Mouse (Mus musculus) adrenal gland, adult 18-20 months (tissue): Measurements from ENCODE around the gene Pou2f2. TPM values are rescaled to one million over a fixed set of nuclear protein-coding genes. Genes with fewer than 3 reads are reported as not detected.

Experiments
- DNase-seq, 2 experiments: peaks; one replicate each; pipeline ENCODE4 v3.0.0; 2021 to 2022; ENCODE audit warnings: low spot score in 2 of 2
- total RNA-seq, 2 experiments: library from RNA; stranded (reverse); gene quantifications; 1 replicate in 1 of 2; 2 replicates in 1 of 2; pipeline ENCODE4 v1.2.3; 2021

Pou2f2 gene
- total RNA-seq, 2 experiments from 2014 or later = 0.56 to 0.61 TPM

- DNase-seq = no peak
Measured at GRCm38 (mm10) chr7:25109355-25109754, 70.2 kb downstream of the Pou2f2 start.

DNA sequence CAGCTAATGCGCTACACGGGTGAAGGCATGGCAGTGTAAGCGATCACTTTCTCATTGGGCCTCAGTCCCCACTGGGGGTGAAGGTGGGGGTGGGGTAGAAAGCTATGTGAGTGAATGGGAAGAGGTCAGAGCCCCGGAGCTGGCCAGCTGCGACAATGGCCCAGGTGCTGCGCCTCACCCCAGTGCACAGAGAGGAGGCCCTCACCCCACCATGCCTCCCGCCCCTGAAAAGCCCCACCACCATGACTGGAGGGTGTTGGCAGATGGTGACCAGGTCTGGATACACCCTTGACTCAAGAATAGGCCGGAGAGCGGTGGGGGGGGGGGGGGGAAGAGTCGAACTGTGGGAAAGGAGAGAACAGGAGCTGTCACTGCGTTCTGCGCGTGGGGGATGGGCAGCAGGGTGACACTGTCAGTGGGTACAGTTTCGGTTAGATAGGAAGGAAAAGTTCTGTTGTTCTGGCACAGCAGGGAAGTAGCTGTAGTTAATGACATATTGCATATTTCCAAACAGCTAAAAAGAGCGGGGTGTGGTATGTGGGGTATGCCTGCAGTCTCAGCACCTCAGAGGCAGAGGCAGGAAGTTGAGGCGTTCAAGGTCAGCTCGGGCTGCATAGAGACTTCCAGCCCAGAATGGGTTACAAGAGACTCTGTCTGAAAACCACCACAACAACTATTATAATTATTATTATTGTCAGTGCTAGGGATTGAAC, 72.6 kb downstream of the Pou2f2 start:
- no peak for DNase-seq

- peak; percentile 77 to 78 for DNase-seq
Measured at GRCm38 (mm10) chr7:25105411-25106160, 73.9 kb downstream of the Pou2f2 start.

DNA sequence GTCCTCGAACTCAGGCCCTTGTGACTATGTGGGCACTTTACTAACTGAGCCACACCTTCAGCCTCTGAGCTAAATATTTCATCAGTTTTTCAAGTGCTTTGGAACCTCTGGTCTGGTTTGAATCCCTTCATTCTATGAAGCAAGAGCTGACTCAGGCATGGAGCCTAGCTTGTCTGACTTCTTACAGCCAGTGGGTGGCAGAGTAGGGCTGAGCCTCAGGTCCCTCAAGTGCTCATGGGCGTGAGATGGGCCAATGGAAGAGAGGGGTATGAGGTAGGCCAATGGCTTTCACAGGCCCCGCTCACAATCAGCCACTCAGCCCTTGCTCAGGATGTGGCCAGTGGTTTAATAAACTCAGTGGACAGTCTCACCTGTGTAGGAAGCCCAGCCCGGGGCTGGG, 79.9 kb downstream of the Pou2f2 start:
- DNase-seq = no peak

DNA sequence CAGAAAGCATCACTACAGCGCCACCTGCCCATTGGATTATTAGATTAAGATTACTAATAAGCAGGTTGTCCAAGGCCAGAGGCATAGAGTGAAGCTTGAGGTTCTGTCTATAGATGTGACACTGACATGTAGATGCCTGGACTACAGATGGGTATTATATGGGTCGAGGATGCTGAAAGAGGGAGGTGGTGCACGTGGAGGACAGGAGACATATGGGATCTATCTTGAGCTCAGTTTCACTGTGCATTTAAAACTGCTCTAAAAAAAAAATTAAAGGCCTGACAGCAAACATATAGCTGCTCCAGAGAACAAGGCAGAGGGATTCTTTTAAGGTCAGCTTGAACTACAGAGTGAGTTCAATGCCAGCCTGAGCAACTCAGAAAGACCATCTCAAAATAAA, 81.4 kb downstream of the Pou2f2 start:
- DNase-seq = no peak

GRCm38 (mm10) chr7:25089875-25090274, 89.7 kb downstream of the Pou2f2 start:
- no peak for DNase-seq

DNA sequence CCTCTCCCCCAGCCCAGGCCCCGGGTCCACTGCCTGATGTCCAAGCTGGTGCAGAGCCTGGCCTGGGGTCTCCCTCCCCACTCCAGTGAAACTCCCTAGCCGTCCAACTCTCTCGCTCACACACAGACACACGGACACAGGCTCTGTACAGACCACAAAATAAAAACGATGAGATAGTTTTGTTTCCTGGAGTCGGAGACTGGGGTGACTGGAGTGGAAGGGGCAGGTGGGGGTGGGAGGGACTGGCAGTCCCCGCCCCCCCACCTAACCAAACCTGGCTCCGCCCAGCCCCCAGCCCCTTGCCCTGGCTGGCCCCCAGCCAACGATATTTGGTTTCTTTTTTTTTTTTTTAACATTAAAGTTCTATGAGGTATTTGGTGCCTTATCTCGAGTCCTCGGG, 90.6 kb downstream of the Pou2f2 start:
- DNase-seq = no peak

GRCm38 (mm10) chr7:25088531-25088930, 91.0 kb downstream of the Pou2f2 start:
- DNase-seq = no peak

DNA sequence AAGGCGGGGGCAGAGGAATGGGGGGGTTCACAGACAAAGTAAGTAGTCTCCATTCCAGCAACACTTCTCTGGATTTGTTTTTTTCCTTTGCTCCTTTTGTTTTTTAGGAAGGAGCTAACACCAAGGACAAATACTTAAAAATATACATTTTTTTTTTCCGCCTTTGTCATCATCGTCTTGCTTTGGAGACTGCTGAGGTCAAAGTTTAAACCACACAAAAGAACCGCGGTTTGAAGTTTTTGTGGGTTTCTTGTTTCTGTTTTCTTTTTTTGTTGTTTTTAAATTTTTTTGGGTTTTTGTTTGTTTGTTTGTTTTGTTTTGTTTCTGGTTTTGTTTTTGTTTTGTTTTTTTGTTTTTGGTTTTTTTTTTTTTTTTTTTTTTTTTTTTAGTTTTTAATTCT, 91.6 kb downstream of the Pou2f2 start:
- no peak for DNase-seq

DNA sequence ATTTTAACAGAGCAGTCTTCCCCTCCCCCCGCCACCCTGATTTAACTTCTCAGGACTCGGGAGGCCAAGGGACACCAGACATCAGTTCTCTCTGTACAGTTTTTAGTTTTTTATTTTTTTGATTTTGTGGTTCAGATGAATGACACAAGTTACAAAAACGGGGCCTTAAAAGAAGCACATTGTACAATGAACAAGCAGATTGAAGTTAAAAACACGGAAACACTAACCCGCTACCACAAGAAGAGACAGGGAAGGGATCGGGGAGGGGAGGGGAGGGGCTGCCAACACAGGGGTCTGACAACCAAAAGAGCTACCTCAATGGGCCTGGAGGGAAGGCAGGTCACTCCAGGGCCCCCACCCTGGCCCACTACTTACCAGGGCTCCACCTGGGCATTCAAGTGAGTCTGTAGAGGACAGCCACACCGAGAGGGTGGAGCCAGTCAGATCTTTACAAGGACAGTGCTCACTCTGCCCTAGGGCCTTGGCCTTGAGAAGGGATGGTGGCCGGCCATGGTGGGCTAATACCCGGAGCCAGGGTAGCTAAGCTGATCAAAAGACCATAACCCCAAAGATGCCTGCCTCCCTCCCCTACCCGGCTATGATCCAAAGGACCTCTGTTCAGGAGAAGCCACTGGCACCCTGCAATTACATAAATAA, 92.1 kb downstream of the Pou2f2 start:
- no peak for DNase-seq

GRCm38 (mm10) chr7:25086656-25087055, 92.9 kb downstream of the Pou2f2 start:
- DNase-seq = no peak

- DNase-seq = no peak
Measured at GRCm38 (mm10) chr7:25084621-25085020, 94.9 kb downstream of the Pou2f2 start.

GRCm38 (mm10) chr7:25082510-25082909, 97.0 kb downstream of the Pou2f2 start:
- no peak for DNase-seq

- no peak for DNase-seq
Measured at GRCm38 (mm10) chr7:25080431-25080830, 99.1 kb downstream of the Pou2f2 start.

GRCm38 (mm10) chr7:25079496-25080026, 100.0 kb downstream of the Pou2f2 start:
- DNase-seq = no peak

DNA sequence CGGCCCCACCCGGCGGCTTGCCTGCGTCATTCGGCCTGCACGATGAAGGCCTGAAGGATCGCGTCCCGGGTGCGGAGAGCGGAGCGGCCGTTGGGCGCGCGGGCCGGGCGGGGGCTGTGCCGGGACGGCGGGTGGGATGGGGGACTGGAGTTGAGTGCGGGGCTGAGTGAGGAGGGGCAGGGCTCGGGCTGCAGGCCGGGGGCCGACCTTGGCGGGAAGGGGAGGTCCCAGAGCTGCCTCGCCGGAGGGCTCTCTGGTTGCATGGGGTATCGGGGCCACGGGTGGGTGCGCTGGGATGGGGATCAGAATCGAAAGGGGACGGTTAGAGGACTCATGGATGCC, 102.1 kb downstream of the Pou2f2 start:
- DNase-seq = no peak

- DNase-seq = peak; percentile 90 to 92
Measured at GRCm38 (mm10) chr7:25076663-25077413, 102.7 kb downstream of the Pou2f2 start.

GRCm38 (mm10) chr7:25076296-25076662, 103.2 kb downstream of the Pou2f2 start:
- DNase-seq = no peak

DNA sequence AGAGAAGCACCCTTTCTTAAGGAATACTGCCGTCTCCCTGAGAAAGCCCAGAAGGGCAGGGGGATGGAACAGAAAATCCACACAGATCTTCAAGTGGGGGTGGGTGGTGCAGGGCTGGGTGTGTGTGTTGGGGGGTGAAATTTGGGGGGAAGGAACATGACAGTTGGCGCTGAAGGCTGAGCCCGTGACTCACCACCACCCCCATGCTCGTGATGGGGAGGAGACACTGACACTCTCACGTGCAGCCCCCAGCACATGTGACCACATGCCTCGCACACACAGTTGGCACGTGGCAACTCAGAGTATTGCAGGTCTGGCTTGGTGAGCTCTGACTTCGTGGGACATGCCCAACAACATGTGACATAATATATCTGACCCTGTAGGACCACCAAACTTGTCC, 105.6 kb downstream of the Pou2f2 start:
- no peak for DNase-seq

GRCm38 (mm10) chr7:25072716-25073390, 106.7 kb downstream of the Pou2f2 start:
- peak in 1 of 2 experiments; percentile 42 for DNase-seq
